Mouse (Mus musculus): ENCODE results near the gene Acox1. TPM values are rescaled to one million over a fixed set of nuclear protein-coding genes. Genes with fewer than 3 reads are reported as not detected.

Acox1 gene
- total and polyA plus RNA-seq, 3 experiments, result 16.1 to 16.8 TPM; not detected in 1

DNA sequence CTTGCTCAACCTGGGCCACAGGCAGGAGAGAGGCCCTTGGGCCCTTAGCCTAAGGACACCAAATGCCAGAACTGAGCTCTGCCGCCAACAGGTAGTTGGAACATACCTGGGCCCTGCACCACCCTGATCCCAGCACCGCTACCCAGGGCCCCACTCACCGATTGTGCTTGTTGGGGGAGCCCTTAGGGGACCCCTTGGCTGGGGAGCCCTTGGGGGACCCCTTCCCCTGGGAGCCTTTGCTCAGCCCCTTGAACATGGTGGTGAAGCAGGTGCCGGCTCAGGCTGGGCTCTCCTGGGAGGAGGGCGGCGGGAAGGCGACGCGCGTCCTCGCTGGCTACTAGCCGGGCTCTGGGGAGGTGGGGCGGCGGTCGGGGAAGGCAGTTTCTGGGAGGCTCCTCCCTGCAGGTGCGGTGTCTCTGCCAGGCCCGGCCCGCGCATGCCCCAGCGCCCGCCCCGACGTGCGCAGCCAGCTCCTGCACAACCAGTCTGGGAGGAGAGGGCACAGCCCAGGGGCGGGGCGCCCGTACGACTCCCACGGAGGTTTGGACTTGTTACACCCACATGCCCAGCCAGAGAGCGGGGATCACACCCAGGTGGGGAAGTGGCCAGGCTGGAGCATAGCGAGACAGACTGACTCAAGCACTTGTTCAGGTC lies 39.0 kb upstream of the Acox1 start, which contains the start of gene Evpl:
TSS of gene Evpl (minus strand) at position 336 of the 654 bp plus-strand sequence.
- DNase-seq (ENCODE audit: low read depth, low spot score), result peak; percentile 81
- no peak within 1 kb of the TSS for H3K27ac ChIP-seq (ENCODE audit: control insufficient read depth, low read depth, low read length)
- no peaks in the 10 kb centered on the region; a peak in 1 of 4 replicates for H3K4me1 ChIP-seq (ENCODE audit: control insufficient read depth in 1 of 2, insufficient read depth in 2 of 2, low read length in 2 of 2)
- no peaks in the 10 kb centered on the region for H3K36me3 ChIP-seq (ENCODE audit: control insufficient read depth in 1 of 2, insufficient read depth in 2 of 2, low read length in 2 of 2)
- no peak for TF ChIP-seq NELFE (IDR thresholded peaks at IDR 0.05; ENCODE audit: low read depth, low read length)
- no peak for TF ChIP-seq TAL1 (IDR thresholded peaks at IDR 0.05; ENCODE audit: low read length)
- TF ChIP-seq NRF1 (IDR thresholded peaks at IDR 0.05; ENCODE audit: insufficient read depth, low read depth, low read length, poor library complexity, severe bottlenecking), result peak; percentile 88
- no peak for TF ChIP-seq TBP (IDR thresholded peaks at IDR 0.05; ENCODE audit: low read depth, low read length)
- TF ChIP-seq MXI1 (IDR thresholded peaks at IDR 0.05; ENCODE audit: low read depth, low read length), result peak; percentile 53
- peak within 1 kb of the TSS; percentile 26 to 47; a peak in 3 of 4 replicates for H3K4me3 ChIP-seq (ENCODE audit: control insufficient read depth in 1 of 2, insufficient read depth in 1 of 2, low read depth in 2 of 2, low read length in 2 of 2)
- H3K9me3 ChIP-seq (replicated peaks; ENCODE audit: insufficient read depth, low read length), result no peaks in the 10 kb centered on the region
- H3K79me2 ChIP-seq (ENCODE audit: control insufficient read depth, insufficient read depth, low read length, poor library complexity), result no peaks in the 10 kb centered on the region
- H3K27me3 ChIP-seq (ENCODE audit: control insufficient read depth in 1 of 2, insufficient read depth in 2 of 2, low read length in 2 of 2), result peaks cover 2 to 4% of the 10 kb centered on the region in 2 experiments; a peak in 2 of 4 replicates
- peak within 1 kb of the TSS; percentile 35 for H3K9ac ChIP-seq (ENCODE audit: control insufficient read depth, low read depth, low read length, poor library complexity, severe bottlenecking)

DNA sequence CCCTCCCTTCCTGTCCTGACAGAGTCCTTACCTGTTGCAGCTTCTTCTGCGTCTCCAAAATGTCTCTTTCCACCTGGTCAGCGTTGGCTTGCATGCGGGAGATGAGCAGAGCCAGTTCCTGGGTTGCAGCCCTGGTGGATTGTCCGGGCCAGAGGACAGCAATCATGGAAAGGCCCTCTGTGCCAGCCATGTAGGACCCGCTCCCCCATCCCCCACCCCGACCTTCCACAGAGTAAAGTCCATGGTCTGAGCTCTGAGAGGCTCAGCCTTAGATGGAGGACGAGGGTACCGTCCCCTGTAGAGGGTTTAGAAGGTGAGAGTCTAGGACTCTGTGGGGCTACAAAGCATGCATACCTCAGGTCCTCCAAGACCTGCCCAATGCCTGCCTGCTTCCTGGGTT lies 36.1 kb upstream of the Acox1 start:
- Histone ChIP-seq H3K4me3 (ENCODE audit: control insufficient read depth in 1 of 2, insufficient read depth in 1 of 2, low read depth in 2 of 2, low read length in 2 of 2) (no peak overlapping the region), H3K4me1 (ENCODE audit: control insufficient read depth in 1 of 2, insufficient read depth in 2 of 2, low read length in 2 of 2) (no peaks in the 10 kb centered on the region; a peak in 1 of 4 replicates), H3K79me2 (ENCODE audit: control insufficient read depth, insufficient read depth, low read length, poor library complexity) (no peaks in the 10 kb centered on the region), H3K9me3 (replicated peaks; ENCODE audit: insufficient read depth, low read length) (no peaks in the 10 kb centered on the region), H3K36me3 (ENCODE audit: control insufficient read depth in 1 of 2, insufficient read depth in 2 of 2, low read length in 2 of 2) (no peaks in the 10 kb centered on the region), H3K9ac (ENCODE audit: control insufficient read depth, low read depth, low read length, poor library complexity, severe bottlenecking) (no peak overlapping the region), H3K27ac (ENCODE audit: control insufficient read depth, low read depth, low read length) (no peak overlapping the region), H3K27me3 (ENCODE audit: control insufficient read depth in 1 of 2, insufficient read depth in 2 of 2, low read length in 2 of 2) (peaks cover 2 to 4% of the 10 kb centered on the region in 2 experiments; a peak in 2 of 4 replicates)
- no peak for TF ChIP-seq CTCF (IDR thresholded peaks at IDR 0.05 in 2 of 3, conservative IDR thresholded peaks at IDR 0.05 in 1 of 3; ENCODE audit: control insufficient read depth in 1 of 3, insufficient read depth in 1 of 3, low read depth in 2 of 3, low read length in 3 of 3, poor library complexity in 1 of 3, severe bottlenecking in 1 of 3)
- TF ChIP-seq SIN3A (IDR thresholded peaks at IDR 0.05; ENCODE audit: low read length), result no peak
- no peak for TF ChIP-seq POLR2A (IDR thresholded peaks at IDR 0.05; ENCODE audit: control insufficient read depth in 1 of 2, insufficient read depth in 1 of 2, low read depth in 1 of 2, low read length in 2 of 2, poor library complexity in 1 of 2)
- no peak for TF ChIP-seq ZMIZ1 (IDR thresholded peaks at IDR 0.05; ENCODE audit: low read depth, low read length)
- TF ChIP-seq EP300 (IDR thresholded peaks at IDR 0.05; ENCODE audit: low read depth in 1 of 2, low read length in 2 of 2), result no peak
- TF ChIP-seq POLR2AphosphoS5 (IDR thresholded peaks at IDR 0.05; ENCODE audit: borderline replicate concordance, low read depth, low read length), result no peak
- TF ChIP-seq SMC3 (IDR thresholded peaks at IDR 0.05; ENCODE audit: low read depth, low read length), result no peak
- no peak for TF ChIP-seq MYB (IDR thresholded peaks at IDR 0.05; ENCODE audit: low read depth, low read length)
- TF ChIP-seq USF1 (IDR thresholded peaks at IDR 0.05; ENCODE audit: low read depth, low read length), result no peak
- no peak for TF ChIP-seq GABPA (IDR thresholded peaks at IDR 0.05; ENCODE audit: low read depth, low read length)
- TF ChIP-seq GATA1 (IDR thresholded peaks at IDR 0.05; ENCODE audit: low read depth, low read length), result no peak
- no peak for TF ChIP-seq ZKSCAN1 (IDR thresholded peaks at IDR 0.05; ENCODE audit: low read depth, low read length)
- TF ChIP-seq ETS1 (IDR thresholded peaks at IDR 0.05; ENCODE audit: low read depth, low read length), result no peak
- TF ChIP-seq TBP (IDR thresholded peaks at IDR 0.05; ENCODE audit: low read depth, low read length), result no peak
- no peak for TF ChIP-seq MAZ (IDR thresholded peaks at IDR 0.05; ENCODE audit: low read depth, low read length)
- no peak for TF ChIP-seq CHD2 (IDR thresholded peaks at IDR 0.05; ENCODE audit: low read length)
- no peak for TF ChIP-seq MAFK (IDR thresholded peaks at IDR 0.05; ENCODE audit: borderline replicate concordance, low read depth, low read length)
- TF ChIP-seq ZNF384 (IDR thresholded peaks at IDR 0.05; ENCODE audit: low read depth, low read length), result no peak
- DNase-seq (ENCODE audit: low read depth, low spot score), result no peak
